Mouse (Mus musculus) heart, embryonic 14.5 days (tissue): Measurements from ENCODE around the gene Slc29a4. TPM values are rescaled to one million over a fixed set of nuclear protein-coding genes. Genes with fewer than 3 reads are reported as not detected.

ENCODE experiments used
- ATAC-seq: fragments of 200-750 bp; cut with Nextera tagmentation; 2 replicates; pipeline ENCODE4 v1.8.0; 2017; ENCODE audit warnings: low read depth, moderate TSS enrichment; ENCODE audit not compliant: insufficient number of reproducible peaks, insufficient read depth, low FRiP score
- H3K27ac ChIP-seq, 2 experiments: fragments of 200-500 bp in 1 of 2; fragments of 300-500 bp in 1 of 2; sonication (generic) in 1 of 2; replicated peaks in 1 of 2; 2 replicates each; pipeline ENCODE4 v1.5.1; 2012 to 2014; ENCODE audit warnings: low read depth in 2 of 2, low read length in 2 of 2, control low read depth in 1 of 2, mild to moderate bottlenecking in 1 of 2, mixed read lengths in 1 of 2; ENCODE audit not compliant: control insufficient read depth in 1 of 2, insufficient read depth in 1 of 2
- H3K27me3 ChIP-seq: fragments of 300-500 bp; sonication (generic); 2 replicates; pipeline ENCODE4 v1.6.1; 2014; ENCODE audit warnings: mild to moderate bottlenecking, low read length, control low read depth; ENCODE audit not compliant: control insufficient read depth, insufficient read depth
- H3K36me3 ChIP-seq: fragments of 300-500 bp; sonication (generic); 2 replicates; pipeline ENCODE4 v1.6.1; 2014; ENCODE audit warnings: mild to moderate bottlenecking, control low read depth, low read length, mixed read lengths; ENCODE audit not compliant: control insufficient read depth, insufficient read depth
- H3K4me1 ChIP-seq, 2 experiments: fragments of 200-500 bp in 1 of 2; fragments of 300-500 bp in 1 of 2; sonication (generic) in 1 of 2; 2 replicates each; pipeline ENCODE4 v1.6.1; 2012 to 2014; ENCODE audit warnings: low read length in 2 of 2, control low read depth in 1 of 2, mixed read lengths in 1 of 2; ENCODE audit not compliant: control insufficient read depth in 2 of 2, insufficient read depth in 2 of 2
- H3K4me2 ChIP-seq: fragments of 300-500 bp; sonication (generic); 2 replicates; pipeline ENCODE4 v1.6.1; 2014; ENCODE audit warnings: mild to moderate bottlenecking, low read length
- H3K4me3 ChIP-seq, 2 experiments: fragments of 200-500 bp in 1 of 2; fragments of 300-500 bp in 1 of 2; sonication (generic) in 1 of 2; 2 replicates each; pipeline ENCODE4 v1.5.1; 2012 to 2014; ENCODE audit warnings: low read length in 2 of 2, mild to moderate bottlenecking in 2 of 2, control low read depth in 1 of 2, low read depth in 1 of 2, moderate library complexity in 1 of 2; ENCODE audit not compliant: control insufficient read depth in 1 of 2, insufficient read depth in 1 of 2
- H3K9ac ChIP-seq: fragments of 300-500 bp; sonication (generic); 2 replicates; pipeline ENCODE4 v1.6.1; 2014; ENCODE audit warnings: mild to moderate bottlenecking, low read length
- H3K9me3 ChIP-seq: fragments of 300-500 bp; sonication (generic); 2 replicates; pipeline ENCODE4 v1.6.1; 2016; ENCODE audit warnings: low read length, control low read depth; ENCODE audit not compliant: control insufficient read depth
- WGBS: fragments of 180-500 bp; shearing (Covaris S2); extraction: QIAGEN DNeasy Blood & Tissue Kit; methylation state at CpG from one replicate; pipeline ENCODE4 v1.1.7; 2014; 5-methylcytosine and 5-hydroxymethylcytosine counted together
- polyA plus RNA-seq: library from polyadenylated mRNA; unstranded; fragments of >200 nt; fragmentation: Nextera tagmentation; extraction: Ambion mirVana; gene quantifications from 2 replicates; pipeline ENCODE4 v1.2.1, GENCODE M21; 2014

The Slc29a4 gene
- polyA plus RNA-seq, 1 experiment from 2014 or later: 1.7 TPM

- no peak overlapping the region for H3K4me2 ChIP-seq
- H3K4me3 ChIP-seq: no peak overlapping the region
- H3K9ac ChIP-seq: no peak overlapping the region
- peaks cover 91% of the 10 kb centered on the region for H3K36me3 ChIP-seq
- ATAC-seq: no peak
- H3K4me1 ChIP-seq: no peaks in the 10 kb centered on the region
- no peak overlapping the region for H3K27ac ChIP-seq
- no peaks in the 10 kb centered on the region for H3K27me3 ChIP-seq
- no peaks in the 10 kb centered on the region for H3K9me3 ChIP-seq
- WGBS: 68% methylated on average over 13 of the region's 13 CpGs
These were observed 59.9 kb downstream of the Slc29a4 start for GRCm38 (mm10) chr5:142752241-142752640.

- Histone ChIP-seq H3K9ac (no peak overlapping the region), H3K36me3 (peaks cover 99% of the 10 kb centered on the region), H3K9me3 (no peaks in the 10 kb centered on the region), H3K27ac (no peak overlapping the region), H3K4me1 (no peaks in the 10 kb centered on the region), H3K4me2 (no peak overlapping the region), H3K27me3 (no peaks in the 10 kb centered on the region), H3K4me3 (no peak overlapping the region)
- 83% methylated on average over 8 of the region's 8 CpGs for WGBS
- no peak for ATAC-seq
These were observed 67.5 kb downstream of the Slc29a4 start for GRCm38 (mm10) chr5:142759786-142760185.

- no peak for ATAC-seq
- 90% methylated on average over 16 of the region's 16 CpGs for WGBS
- H3K4me1 ChIP-seq: no peaks in the 10 kb centered on the region
- H3K9me3 ChIP-seq: no peaks in the 10 kb centered on the region
- H3K27me3 ChIP-seq: no peaks in the 10 kb centered on the region
- H3K4me2 ChIP-seq: no peak overlapping the region
- peaks cover 99% of the 10 kb centered on the region for H3K36me3 ChIP-seq
- no peak overlapping the region for H3K9ac ChIP-seq
- no peak overlapping the region for H3K27ac ChIP-seq
- H3K4me3 ChIP-seq: no peak overlapping the region
These were observed 69.1 kb downstream of the Slc29a4 start for GRCm38 (mm10) chr5:142761326-142761983.

DNA sequence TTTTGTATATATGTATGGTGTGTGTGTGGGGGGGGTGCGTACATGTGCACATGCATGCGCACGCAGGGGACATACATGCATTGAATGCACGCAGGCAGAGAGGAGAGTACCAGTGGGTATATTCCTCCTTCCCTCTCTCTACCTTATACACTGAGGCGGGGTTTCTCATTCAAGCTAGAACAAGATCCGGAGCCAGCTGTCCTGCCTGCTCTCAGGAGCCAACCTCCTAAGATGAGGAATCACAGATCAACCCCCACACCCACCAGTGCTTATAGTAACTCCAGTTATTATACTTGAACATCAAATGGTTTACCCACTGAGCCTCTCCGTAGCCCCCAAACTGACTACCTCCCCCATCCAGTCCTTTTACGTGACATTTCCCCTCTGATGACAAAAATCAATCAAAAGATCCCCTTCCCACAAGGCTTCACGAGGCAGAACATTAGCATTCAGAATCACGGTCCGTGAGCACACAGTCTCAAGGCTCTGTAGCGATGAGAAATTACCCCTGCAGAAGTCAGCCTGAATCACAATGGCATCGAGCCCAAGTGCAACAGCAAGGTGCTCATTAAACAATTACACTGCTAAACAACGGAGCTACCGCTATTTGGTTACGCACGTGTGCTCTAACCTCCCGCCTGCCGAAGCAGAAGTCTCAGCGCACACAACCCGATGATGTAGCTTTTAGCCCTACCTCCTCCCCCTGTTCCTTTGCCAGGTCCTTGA lies 69.9 kb downstream of the Slc29a4 start:
- Histone ChIP-seq H3K36me3 (peaks cover 99% of the 10 kb centered on the region), H3K27ac (no peak overlapping the region), H3K4me3 (no peak overlapping the region), H3K4me1 (no peaks in the 10 kb centered on the region), H3K9ac (no peak overlapping the region), H3K9me3 (no peaks in the 10 kb centered on the region), H3K27me3 (no peaks in the 10 kb centered on the region), H3K4me2 (no peak overlapping the region)
- 94% methylated on average over 21 of the region's 21 CpGs for WGBS
- ATAC-seq: no peak

DNA sequence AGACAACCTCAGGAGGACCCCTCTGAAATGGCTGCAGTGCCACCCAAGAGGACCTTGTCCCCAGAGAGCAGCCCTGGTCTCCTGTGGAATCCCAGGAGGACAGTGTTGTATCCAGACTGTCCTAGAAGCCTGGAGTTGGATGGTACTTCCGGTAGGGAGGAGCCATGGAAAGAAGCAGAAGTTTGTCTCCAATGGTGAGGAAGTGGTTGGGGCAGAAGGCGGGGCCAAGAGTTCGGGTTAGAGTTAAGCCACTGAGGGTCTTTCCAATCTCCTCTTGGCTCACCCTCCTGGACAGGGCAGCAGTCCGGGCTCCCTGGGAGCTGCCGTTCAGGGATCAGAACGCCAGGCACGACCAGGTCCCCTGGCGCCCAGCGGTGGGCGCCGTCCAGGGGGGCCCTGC lies 72.0 kb downstream of the Slc29a4 start:
- H3K4me1 ChIP-seq: peaks cover 6 to 11% of the 10 kb centered on the region in 2 experiments; a peak in 3 of 4 replicates
- ATAC-seq: no peak
- no peaks in the 10 kb centered on the region for H3K27me3 ChIP-seq
- 59% methylated on average over 11 of the region's 11 CpGs for WGBS
- H3K4me2 ChIP-seq: no peak overlapping the region
- H3K27ac ChIP-seq: no peak overlapping the region
- peaks cover 91% of the 10 kb centered on the region for H3K36me3 ChIP-seq
- H3K4me3 ChIP-seq: no peak overlapping the region
- no peaks in the 10 kb centered on the region for H3K9me3 ChIP-seq
- no peak overlapping the region for H3K9ac ChIP-seq

- H3K4me3 ChIP-seq: no peak overlapping the region
- H3K9me3 ChIP-seq: no peaks in the 10 kb centered on the region
- no peak for ATAC-seq
- no peaks in the 10 kb centered on the region for H3K27me3 ChIP-seq
- peaks cover 11 to 16% of the 10 kb centered on the region in 2 experiments; a peak in 3 of 4 replicates for H3K4me1 ChIP-seq
- H3K36me3 ChIP-seq: peaks cover 91% of the 10 kb centered on the region
- H3K9ac ChIP-seq: no peak overlapping the region
- 81% methylated on average over 15 of the region's 15 CpGs for WGBS
- H3K4me2 ChIP-seq: no peak overlapping the region
- H3K27ac ChIP-seq: no peak overlapping the region
These were observed 72.6 kb downstream of the Slc29a4 start for GRCm38 (mm10) chr5:142764889-142765288.

DNA sequence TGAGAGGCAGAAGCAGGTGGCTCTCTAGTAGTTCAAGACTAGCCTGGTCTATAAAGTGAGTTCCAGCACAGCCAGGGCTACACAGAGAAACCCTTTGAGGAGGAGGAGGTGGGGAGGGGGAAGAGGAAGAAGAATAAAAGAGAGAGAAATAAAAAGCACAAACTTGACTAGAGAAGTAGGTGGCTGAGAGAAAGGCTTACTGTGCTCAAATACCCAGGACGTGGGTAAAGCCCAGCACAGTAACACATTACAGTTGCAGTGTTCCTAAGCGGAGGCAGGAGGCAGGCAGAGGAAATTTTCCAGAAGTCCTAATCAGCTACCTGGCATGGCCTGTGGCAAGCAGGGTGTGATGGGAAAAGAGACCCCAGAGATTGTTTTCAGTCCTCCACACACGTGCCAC lies 74.4 kb downstream of the Slc29a4 start:
- H3K27me3 ChIP-seq: no peaks in the 10 kb centered on the region
- no peak overlapping the region for H3K27ac ChIP-seq
- no peak overlapping the region for H3K4me3 ChIP-seq
- ATAC-seq: no peak
- H3K9ac ChIP-seq: no peak overlapping the region
- 89% methylated on average over 3 of the region's 3 CpGs for WGBS
- no peaks in the 10 kb centered on the region for H3K9me3 ChIP-seq
- H3K36me3 ChIP-seq: peaks cover 87% of the 10 kb centered on the region
- no peak overlapping the region for H3K4me2 ChIP-seq
- H3K4me1 ChIP-seq: peaks cover 22 to 33% of the 10 kb centered on the region in 2 experiments
